Mouse (Mus musculus) neural tube, embryonic 13.5 days (tissue): ENCODE data around the gene Ccnb1. TPM values are rescaled to one million over a fixed set of nuclear protein-coding genes. Genes with fewer than 3 reads are reported as not detected.
"Not testable (repeated sequence)": the region's sequence is repeated elsewhere in the genome, so short reads cannot be mapped to it uniquely, and the experiment has no call there.

Source experiments
- ATAC-seq: fragments of 200-750 bp; cut with Nextera tagmentation; 2 replicates; pipeline ENCODE4 v1.8.0; 2017; ENCODE audit warnings: low read depth, mild to moderate bottlenecking, moderate TSS enrichment, moderate library complexity
- H3K27ac ChIP-seq: fragments of 300-500 bp; sonication (generic); replicated peaks from 2 replicates; pipeline ENCODE4 v1.5.1; 2015; ENCODE audit warnings: moderate library complexity, mild to moderate bottlenecking, inconsistent platforms
- H3K27me3 ChIP-seq: fragments of 300-500 bp; sonication (generic); 2 replicates; pipeline ENCODE4 v1.6.1; 2015; ENCODE audit warnings: mild to moderate bottlenecking, inconsistent platforms
- H3K36me3 ChIP-seq: fragments of 300-500 bp; sonication (generic); 2 replicates; pipeline ENCODE4 v1.6.1; 2015; ENCODE audit warnings: mild to moderate bottlenecking, inconsistent platforms
- H3K4me1 ChIP-seq: fragments of 300-500 bp; sonication (generic); replicated peaks from 2 replicates; pipeline ENCODE4 v1.6.1; 2015; ENCODE audit warnings: inconsistent platforms
- H3K4me2 ChIP-seq: fragments of 300-500 bp; sonication (generic); 2 replicates; pipeline ENCODE4 v1.6.1; 2015; ENCODE audit warnings: inconsistent platforms, mild to moderate bottlenecking, moderate library complexity
- H3K4me3 ChIP-seq: fragments of 300-500 bp; sonication (generic); 2 replicates; pipeline ENCODE4 v1.5.1; 2015; ENCODE audit warnings: mild to moderate bottlenecking, inconsistent platforms
- H3K9ac ChIP-seq: fragments of 300-500 bp; sonication (generic); 2 replicates; pipeline ENCODE4 v1.6.1; 2015; ENCODE audit warnings: moderate library complexity, mild to moderate bottlenecking, inconsistent platforms
- H3K9me3 ChIP-seq: fragments of 300-500 bp; sonication (generic); 2 replicates; pipeline ENCODE4 v1.6.1; 2016; ENCODE audit warnings: inconsistent platforms
- WGBS: fragments of 180-500 bp; shearing (Covaris S2); methylation state at CpG from one replicate; pipeline ENCODE4 v1.1.7; 2015; 5-methylcytosine and 5-hydroxymethylcytosine counted together
- polyA plus RNA-seq: library from polyadenylated mRNA; unstranded; fragments of >200 nt; fragmentation: Nextera tagmentation; extraction: Ambion mirVana; gene quantifications from 2 replicates; pipeline ENCODE4 v1.2.1, GENCODE M21; 2015

Gene Ccnb1
- polyA plus RNA-seq, 1 experiment from 2014 or later, result 45.2 TPM

- ATAC-seq, result no peak
- peaks cover 22% of the 10 kb centered on the region for H3K36me3 ChIP-seq
- 93% methylated on average over 6 of the region's 6 CpGs for WGBS
These were observed 10.8 kb upstream of the Ccnb1 start for GRCm38 (mm10) chr13:100797171-100797570.

DNA sequence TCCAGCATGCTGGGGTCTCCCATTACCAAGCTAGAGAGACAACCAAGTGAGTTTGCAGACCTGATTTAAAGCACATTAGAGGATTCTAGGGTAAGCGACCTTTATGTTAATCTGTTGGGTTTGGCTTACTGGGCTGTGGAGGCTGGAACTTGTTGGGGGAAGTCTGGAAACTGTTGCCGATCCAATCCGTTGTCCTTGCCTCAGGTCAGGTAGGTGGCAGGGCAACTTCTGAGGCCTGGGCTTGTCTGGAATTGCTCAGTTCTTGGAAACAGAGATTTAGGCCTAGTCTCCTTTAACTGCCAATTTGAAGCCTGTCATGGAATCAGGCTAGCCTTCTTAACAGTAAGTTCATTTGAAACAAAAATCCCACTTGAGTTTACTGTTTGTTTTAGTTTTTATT, 2.7 kb upstream of the Ccnb1 start:
- no peak overlapping the region for H3K27ac ChIP-seq
- no peak for ATAC-seq
- peaks cover 20% of the 10 kb centered on the region for H3K4me1 ChIP-seq
- H3K4me3 ChIP-seq, result no peak overlapping the region
- no peak overlapping the region for H3K4me2 ChIP-seq
- no peaks in the 10 kb centered on the region for H3K9me3 ChIP-seq
- no peak overlapping the region for H3K9ac ChIP-seq
- WGBS, result 86% methylated on average over 3 of the region's 3 CpGs
- no peaks in the 10 kb centered on the region for H3K36me3 ChIP-seq
- no peaks in the 10 kb centered on the region for H3K27me3 ChIP-seq

More at GRCm38 (mm10) chr13:100797171-100797570, 10.8 kb upstream of the Ccnb1 start:
- Histone ChIP-seq H3K4me1 (no peaks in the 10 kb centered on the region), H3K27me3 (no peaks in the 10 kb centered on the region), H3K27ac (no peak overlapping the region), H3K4me3 (no peak overlapping the region), H3K9me3 (no peaks in the 10 kb centered on the region), H3K9ac (no peak overlapping the region), H3K4me2 (no peak overlapping the region)

DNA sequence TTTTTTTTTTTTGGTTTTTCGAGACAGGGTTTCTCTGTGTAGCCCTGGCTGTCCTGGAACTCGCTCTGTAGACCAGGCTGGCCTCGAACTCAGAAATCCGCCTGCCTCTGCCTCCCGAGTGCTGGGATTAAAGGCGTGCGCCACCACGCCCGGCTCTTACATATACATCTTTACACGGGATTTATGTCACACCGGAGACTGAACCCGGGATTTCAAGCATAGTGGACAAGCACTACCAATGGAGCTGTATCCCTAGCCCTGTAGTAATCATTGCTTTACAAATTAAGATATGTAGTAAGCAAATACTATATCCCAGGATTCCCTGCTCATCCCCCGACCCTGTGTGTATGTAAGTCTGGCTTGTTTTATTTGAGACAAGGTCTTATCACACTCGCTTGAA, 1.7 kb upstream of the Ccnb1 start:
- not testable (repeated sequence) for H3K27ac ChIP-seq, H3K27me3 ChIP-seq, H3K4me2 ChIP-seq, H3K4me3 ChIP-seq, H3K36me3 ChIP-seq, ATAC-seq, H3K9ac ChIP-seq, H3K9me3 ChIP-seq
- WGBS, result 96% methylated on average over 11 of the region's 14 CpGs
- H3K4me1 ChIP-seq, result peaks cover 24% of the 10 kb centered on the region

- H3K4me1 ChIP-seq, result peaks cover 24% of the 10 kb centered on the region
- no peak for ATAC-seq
- WGBS, result 72% methylated on average over 6 of the region's 6 CpGs
- no peaks in the 10 kb centered on the region for H3K9me3 ChIP-seq
- H3K9ac ChIP-seq, result no peak overlapping the region
- H3K27ac ChIP-seq, result no peak overlapping the region
- no peaks in the 10 kb centered on the region for H3K36me3 ChIP-seq
- no peak overlapping the region for H3K4me2 ChIP-seq
- H3K4me3 ChIP-seq, result no peak overlapping the region
- H3K27me3 ChIP-seq, result no peaks in the 10 kb centered on the region
These were observed 1.1 kb upstream of the Ccnb1 start for GRCm38 (mm10) chr13:100787316-100788010.

DNA sequence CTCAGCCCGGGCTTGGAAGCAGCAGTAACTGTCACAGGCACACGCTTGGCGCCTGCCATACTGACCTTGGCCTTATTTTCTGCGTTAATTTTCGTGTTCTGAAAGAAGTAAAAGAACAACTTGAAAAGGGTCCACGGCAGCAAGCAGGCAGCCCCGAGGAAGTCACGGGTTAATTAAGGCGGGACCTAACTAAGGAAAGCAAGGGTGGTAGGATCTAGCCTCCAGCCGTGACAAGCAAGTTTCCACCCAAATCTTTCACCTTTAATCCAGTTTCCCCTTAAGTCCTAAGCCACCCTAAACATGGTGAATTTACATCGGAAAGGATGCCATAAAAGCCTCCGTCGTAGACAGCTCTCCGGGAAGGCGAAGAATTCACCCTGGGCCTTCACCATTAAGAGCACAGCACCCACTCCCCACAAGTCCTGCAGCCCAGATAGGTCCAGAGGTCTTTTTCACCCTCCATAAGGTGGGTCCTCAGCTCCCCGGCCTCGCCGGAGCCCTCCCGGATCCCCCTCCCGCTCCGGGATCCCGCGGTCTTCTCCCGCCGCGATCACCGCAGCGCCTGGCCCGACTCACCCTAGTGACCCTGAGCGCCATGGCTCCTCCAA, 460 bp downstream of the Ccnb1 start:
- H3K27me3 ChIP-seq, result no peaks in the 10 kb centered on the region
- WGBS, result under 1% methylated on average over 30 of the region's 30 CpGs
- no peak overlapping the region for H3K27ac ChIP-seq
- no peaks in the 10 kb centered on the region for H3K36me3 ChIP-seq
- H3K9ac ChIP-seq, result peak overlapping the region; percentile 70
- peak; percentile 57 for ATAC-seq
- peaks cover 24% of the 10 kb centered on the region for H3K4me1 ChIP-seq
- H3K4me3 ChIP-seq, result peak overlapping the region; percentile 67
- H3K9me3 ChIP-seq, result no peaks in the 10 kb centered on the region
- H3K4me2 ChIP-seq, result peak overlapping the region; percentile 99

DNA sequence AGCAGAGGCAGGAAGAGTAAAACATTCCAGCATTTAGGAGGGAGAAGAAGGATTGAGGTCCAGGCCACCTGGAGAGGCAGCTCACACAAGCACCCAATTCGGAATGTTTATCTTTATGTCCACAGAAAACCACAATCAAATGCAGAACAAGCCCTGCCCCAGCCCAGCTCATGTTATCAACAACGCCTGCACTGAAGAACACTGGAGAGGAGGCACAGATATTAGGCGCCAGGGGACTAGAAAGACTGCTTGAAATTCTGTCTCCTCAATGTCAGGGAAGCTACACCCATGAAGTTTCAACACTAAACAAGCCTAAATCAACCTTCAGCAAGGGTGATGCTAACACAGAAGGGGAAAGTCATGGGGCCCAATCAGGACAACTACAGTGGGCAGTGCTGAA, 8.9 kb downstream of the Ccnb1 start:
- H3K9me3 ChIP-seq, result no peaks in the 10 kb centered on the region
- 83% methylated on average over 3 of the region's 3 CpGs for WGBS
- H3K27ac ChIP-seq, result no peak overlapping the region
- H3K4me1 ChIP-seq, result peaks cover 16% of the 10 kb centered on the region
- H3K9ac ChIP-seq, result no peak overlapping the region
- H3K27me3 ChIP-seq, result no peaks in the 10 kb centered on the region
- H3K4me2 ChIP-seq, result no peak overlapping the region
- no peak for ATAC-seq
- H3K4me3 ChIP-seq, result no peak overlapping the region
- no peaks in the 10 kb centered on the region for H3K36me3 ChIP-seq

DNA sequence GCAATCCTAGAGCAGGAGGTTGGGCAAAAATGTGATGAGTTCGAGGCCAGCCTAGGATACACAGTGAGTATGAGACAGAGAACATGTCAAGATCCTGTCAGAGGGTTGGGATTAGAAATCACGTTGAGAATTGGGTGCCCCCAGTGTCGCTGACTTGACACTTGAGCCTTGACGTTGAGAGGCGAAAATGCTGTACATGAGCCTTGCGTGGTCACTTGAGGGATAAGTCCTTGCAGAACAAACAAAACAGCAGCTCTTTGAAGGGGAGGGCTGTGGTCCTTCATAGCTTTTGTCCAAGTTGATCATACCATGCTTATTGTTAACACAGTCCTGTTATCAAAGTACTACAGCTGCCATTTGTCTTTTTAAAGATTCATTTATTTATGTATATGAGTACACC, 9.7 kb downstream of the Ccnb1 start:
- no peak for ATAC-seq

DNA sequence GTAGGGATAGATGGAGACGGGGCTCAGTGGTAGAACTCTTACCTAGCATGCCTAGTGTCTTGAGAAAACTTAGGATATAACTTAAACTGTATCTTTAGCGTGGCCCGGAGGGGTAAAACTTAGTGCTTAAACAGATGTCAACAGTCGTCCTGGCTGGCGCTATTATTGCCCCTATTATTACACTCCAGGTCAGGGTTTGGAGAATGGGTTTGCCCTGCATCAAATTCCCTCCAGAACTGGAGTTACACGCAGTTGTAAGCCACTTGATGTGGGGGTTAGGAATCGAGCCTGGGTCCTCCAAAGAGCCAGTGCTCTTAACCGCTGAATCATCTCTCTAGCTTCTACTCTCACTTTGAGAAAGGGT, 10.3 kb downstream of the Ccnb1 start:
- Histone ChIP-seq H3K9ac (peak overlapping the region; percentile 76), H3K4me1 (peaks cover 16% of the 10 kb centered on the region), H3K9me3 (no peaks in the 10 kb centered on the region), H3K27me3 (no peaks in the 10 kb centered on the region), H3K4me2 (peak overlapping the region; percentile 98), H3K27ac (peak overlapping the region; percentile 67), H3K36me3 (no peaks in the 10 kb centered on the region), H3K4me3 (peak overlapping the region; percentile 75)
- 16% methylated on average over 8 of the region's 8 CpGs for WGBS
- ATAC-seq, result no peak

More for the DNA sequence above, 9.7 kb downstream of the Ccnb1 start:
- Histone ChIP-seq H3K4me1 (peaks cover 16% of the 10 kb centered on the region), H3K4me2 (peak overlapping the region; percentile 98; the same call in 1 of the 2 replicates), H3K9ac (no peak overlapping the region), H3K27me3 (no peaks in the 10 kb centered on the region), H3K27ac (no peak overlapping the region), H3K36me3 (no peaks in the 10 kb centered on the region), H3K9me3 (no peaks in the 10 kb centered on the region), H3K4me3 (0 out of 2 replicates have a peak overlapping the region, but pooled peaks have one; percentile 75)
- WGBS, result 61% methylated on average over 6 of the region's 6 CpGs

DNA sequence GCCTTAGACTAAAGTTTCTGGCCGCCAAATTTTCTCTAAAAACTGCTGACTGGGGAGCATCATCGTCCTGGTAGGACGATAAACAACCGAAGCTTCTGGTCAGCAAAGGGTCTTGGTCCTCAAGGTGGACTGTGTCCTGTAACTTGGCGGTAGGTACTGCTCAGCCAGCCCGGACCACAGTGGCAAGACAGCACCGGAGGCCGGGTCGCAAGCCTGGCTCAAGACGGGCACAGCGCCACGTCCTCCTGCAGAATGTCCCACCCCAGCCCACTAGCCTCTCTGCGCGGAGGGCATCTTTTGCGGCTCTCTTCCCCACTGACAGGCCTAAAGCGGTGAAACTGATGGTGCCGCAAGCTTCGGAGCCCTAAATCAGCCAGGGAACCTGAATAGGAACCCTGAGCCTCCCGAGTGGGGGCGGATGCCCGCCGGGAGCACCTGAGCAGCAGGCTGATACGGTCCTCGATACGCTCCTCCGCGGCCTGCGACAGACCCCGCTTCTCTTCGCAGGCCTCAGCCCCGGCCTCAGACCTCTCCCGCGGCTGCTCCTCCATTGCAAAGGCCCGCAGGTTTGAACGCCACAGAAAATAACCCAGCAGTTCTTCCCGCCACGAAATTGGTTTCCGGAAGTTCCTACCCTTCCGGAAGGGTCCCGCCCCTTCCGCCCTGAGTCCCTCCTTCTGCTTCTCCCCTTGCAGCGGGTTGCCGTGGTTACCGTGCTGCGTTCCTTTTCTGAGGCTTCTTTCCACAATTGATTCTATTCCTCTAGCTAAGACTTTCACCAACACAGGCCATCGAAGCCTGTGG, 10.9 kb downstream of the Ccnb1 start, which contains the start of gene Cenph:
Gene Cenph (minus strand): TSS at position 648 of the 804 bp plus-strand sequence.
- H3K27ac ChIP-seq, result peak within 1 kb of the TSS; percentile 67
- under 1% methylated on average over 46 of the region's 46 CpGs for WGBS

DNA sequence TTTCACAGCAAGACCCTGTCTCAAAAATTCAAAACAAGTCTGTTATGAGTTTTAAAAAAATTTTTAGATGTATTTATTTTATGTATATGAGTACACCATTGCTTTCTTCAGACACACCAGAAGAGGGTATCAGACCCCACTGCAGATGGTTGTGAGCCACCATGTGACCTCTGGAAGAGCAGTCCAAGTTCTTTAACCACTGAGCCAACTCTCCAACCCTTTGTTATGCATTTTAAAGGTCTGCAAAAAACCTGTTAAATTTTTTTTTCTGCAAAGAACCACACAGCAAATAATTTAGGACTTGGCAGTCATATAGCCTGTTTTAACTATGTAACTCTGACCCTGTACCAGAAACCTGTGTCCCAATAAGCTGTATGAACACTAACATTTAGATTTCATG, 11.7 kb downstream of the Ccnb1 start:
- no peak for ATAC-seq
- Histone ChIP-seq H3K36me3 (peaks cover 10% of the 10 kb centered on the region; the same call in 1 of the 2 replicates), H3K4me1 (peaks cover 16% of the 10 kb centered on the region), H3K27me3 (no peaks in the 10 kb centered on the region), H3K9ac (peak overlapping the region; percentile 76; the same call in 1 of the 2 replicates), H3K4me2 (peak overlapping the region; percentile 98), H3K4me3 (peak overlapping the region; percentile 75), H3K27ac (no peak overlapping the region), H3K9me3 (no peaks in the 10 kb centered on the region)

More for the DNA sequence above, 10.9 kb downstream of the Ccnb1 start, which contains the start of gene Cenph:
- H3K27me3 ChIP-seq, result no peaks in the 10 kb centered on the region
- peak within 1 kb of the TSS; percentile 75 for H3K4me3 ChIP-seq
- H3K4me1 ChIP-seq, result peaks cover 16% of the 10 kb centered on the region
- H3K4me2 ChIP-seq, result peak within 1 kb of the TSS; percentile 98
- peak; percentile 97 for ATAC-seq
- peak within 1 kb of the TSS; percentile 76 for H3K9ac ChIP-seq
- H3K36me3 ChIP-seq, result peaks cover 5% of the 10 kb centered on the region; the same call in 1 of the 2 replicates
- no peaks in the 10 kb centered on the region for H3K9me3 ChIP-seq

- no peak overlapping the region for H3K27ac ChIP-seq
- H3K9ac ChIP-seq, result no peak overlapping the region
- 89% methylated on average over 2 of the region's 2 CpGs for WGBS
- H3K4me3 ChIP-seq, result no peak overlapping the region
- no peaks in the 10 kb centered on the region for H3K4me1 ChIP-seq
- H3K4me2 ChIP-seq, result no peak overlapping the region
- H3K36me3 ChIP-seq, result no peaks in the 10 kb centered on the region; the same call in 1 of the 2 replicates
- no peak for ATAC-seq
- H3K27me3 ChIP-seq, result no peaks in the 10 kb centered on the region
- H3K9me3 ChIP-seq, result no peaks in the 10 kb centered on the region
These were observed 31.0 kb downstream of the Ccnb1 start for GRCm38 (mm10) chr13:100755329-100755728.

DNA sequence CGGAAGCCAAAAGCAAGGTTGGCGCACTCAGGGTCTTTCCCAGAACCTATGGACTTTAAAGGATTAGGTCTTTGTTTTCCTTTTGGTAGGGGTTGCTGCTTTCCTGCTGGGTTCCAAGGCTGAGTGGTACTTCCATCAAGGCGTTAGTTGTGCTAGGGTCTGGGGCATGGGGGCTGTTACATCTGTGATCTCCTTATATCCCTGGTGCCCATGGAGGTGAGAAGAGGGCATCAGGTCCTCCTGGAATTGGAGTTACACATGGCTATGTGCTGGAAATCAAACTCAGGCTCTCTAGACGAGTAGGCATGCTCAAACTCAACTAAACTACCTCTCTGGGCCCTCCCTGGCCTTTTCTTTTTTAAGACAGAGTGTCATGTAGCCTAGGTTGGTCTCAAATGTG, 32.2 kb downstream of the Ccnb1 start:
- no peak overlapping the region for H3K4me2 ChIP-seq
- ATAC-seq, result no peak
- WGBS, result 69% methylated on average over 4 of the region's 4 CpGs
- no peaks in the 10 kb centered on the region for H3K36me3 ChIP-seq
- no peaks in the 10 kb centered on the region for H3K4me1 ChIP-seq
- H3K27ac ChIP-seq, result no peak overlapping the region
- no peak overlapping the region for H3K4me3 ChIP-seq
- H3K9ac ChIP-seq, result no peak overlapping the region
- H3K9me3 ChIP-seq, result no peaks in the 10 kb centered on the region
- no peaks in the 10 kb centered on the region for H3K27me3 ChIP-seq
